Mouse (Mus musculus): ENCODE data around the gene Bsn. TPM values are rescaled to one million over a fixed set of nuclear protein-coding genes. Genes with fewer than 3 reads are reported as not detected.

Gene Bsn
- polyA plus RNA-seq, 1 experiment from 2014 or later, result 5.3 TPM

DNA sequence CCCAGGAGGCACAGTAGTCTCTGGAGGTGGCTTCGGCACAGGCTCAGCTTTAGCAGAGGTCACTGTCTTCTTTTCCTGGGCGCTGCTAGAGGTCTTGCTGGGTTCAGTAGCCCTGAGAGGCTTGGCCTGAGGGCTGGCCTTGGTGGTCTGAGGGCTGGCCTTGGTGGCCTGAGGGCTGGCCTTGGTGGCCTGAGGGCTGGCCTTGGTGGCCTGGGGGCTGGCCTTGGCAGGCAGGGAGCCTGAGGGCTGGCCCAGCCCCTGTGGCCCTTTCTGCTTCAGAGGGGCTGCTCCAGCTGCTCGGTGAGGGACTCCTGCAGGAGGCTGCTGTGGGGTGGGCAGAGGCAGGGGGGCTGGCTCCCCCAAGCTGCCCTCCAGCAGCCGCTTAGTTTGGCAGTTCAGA, 73.0 kb downstream of the Bsn start:
- H3K9ac ChIP-seq (ENCODE audit: low read length), result no peak overlapping the region
- H3K4me2 ChIP-seq (ENCODE audit: low read length), result no peak overlapping the region
- DNase-seq (ENCODE audit: low spot score) (no peak), ATAC-seq (no peak)
- no peaks in the 10 kb centered on the region for H3K27me3 ChIP-seq (replicated peaks; ENCODE audit: control insufficient read depth, insufficient read depth, low read length)
- H3K36me3 ChIP-seq (ENCODE audit: control insufficient read depth, insufficient read depth, low read length), result peaks cover 48% of the 10 kb centered on the region
- H3K4me1 ChIP-seq (ENCODE audit: control insufficient read depth, insufficient read depth, low read length), result no peaks in the 10 kb centered on the region
- H3K27ac ChIP-seq (ENCODE audit: low read depth, low read length), result no peak overlapping the region
- no peaks in the 10 kb centered on the region for H3K9me3 ChIP-seq (replicated peaks; ENCODE audit: control insufficient read depth, low read length)
- 64% methylated on average over 4 of the region's 4 CpGs for WGBS
- no peak overlapping the region for H3K4me3 ChIP-seq (ENCODE audit: low read depth, low read length)

DNA sequence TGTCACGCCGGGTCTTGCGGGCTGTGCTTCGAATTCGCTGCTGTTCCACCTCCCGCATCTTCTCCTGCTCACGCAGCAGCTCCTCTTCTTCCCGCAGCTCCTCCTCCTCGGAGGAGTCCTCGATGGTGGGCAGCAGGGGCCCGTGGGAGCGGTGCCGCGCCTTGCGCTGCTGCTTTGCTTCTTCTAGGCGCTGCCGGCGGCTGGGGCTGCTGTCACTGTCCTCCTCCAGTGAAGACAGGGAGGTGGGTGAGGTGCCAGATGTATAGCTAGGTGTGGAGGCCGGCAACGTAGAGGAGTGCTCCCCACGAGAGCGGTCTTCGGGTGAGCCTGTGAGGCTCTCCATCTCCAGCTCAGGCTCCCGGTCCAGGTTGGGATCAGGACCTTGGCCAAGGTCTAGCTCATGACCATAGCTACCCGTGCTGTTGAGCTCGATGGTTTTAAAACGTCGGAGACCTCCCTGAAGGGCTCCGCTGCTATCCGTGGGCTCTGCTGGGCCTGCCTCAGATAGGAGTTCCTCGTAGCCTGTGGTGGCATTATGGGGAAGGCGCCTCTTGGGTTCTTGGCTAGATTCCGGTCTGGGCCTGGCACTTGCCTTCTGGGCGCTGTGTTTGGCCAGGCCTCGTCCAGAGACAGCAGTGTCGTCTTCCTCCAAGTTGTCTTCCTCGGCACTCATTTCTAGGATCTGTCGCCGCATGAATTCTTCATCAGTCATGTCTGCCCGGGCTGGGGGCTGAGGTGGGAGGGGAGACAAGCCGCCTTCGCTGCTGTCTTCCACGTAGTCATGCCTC, 74.7 kb downstream of the Bsn start:
- no peak for ATAC-seq
- no peak for DNase-seq (ENCODE audit: low spot score)
- H3K9ac ChIP-seq (ENCODE audit: low read length), result no peak overlapping the region
- no peak overlapping the region for H3K4me3 ChIP-seq (ENCODE audit: low read depth, low read length)
- H3K9me3 ChIP-seq (replicated peaks; ENCODE audit: control insufficient read depth, low read length), result no peaks in the 10 kb centered on the region
- 73% methylated on average over 43 of the region's 43 CpGs for WGBS
- H3K36me3 ChIP-seq (ENCODE audit: control insufficient read depth, insufficient read depth, low read length), result peaks cover 60% of the 10 kb centered on the region
- H3K4me1 ChIP-seq (ENCODE audit: control insufficient read depth, insufficient read depth, low read length), result no peaks in the 10 kb centered on the region
- no peak overlapping the region for H3K4me2 ChIP-seq (ENCODE audit: low read length)
- no peak overlapping the region for H3K27ac ChIP-seq (ENCODE audit: low read depth, low read length)
- H3K27me3 ChIP-seq (replicated peaks; ENCODE audit: control insufficient read depth, insufficient read depth, low read length), result no peaks in the 10 kb centered on the region

DNA sequence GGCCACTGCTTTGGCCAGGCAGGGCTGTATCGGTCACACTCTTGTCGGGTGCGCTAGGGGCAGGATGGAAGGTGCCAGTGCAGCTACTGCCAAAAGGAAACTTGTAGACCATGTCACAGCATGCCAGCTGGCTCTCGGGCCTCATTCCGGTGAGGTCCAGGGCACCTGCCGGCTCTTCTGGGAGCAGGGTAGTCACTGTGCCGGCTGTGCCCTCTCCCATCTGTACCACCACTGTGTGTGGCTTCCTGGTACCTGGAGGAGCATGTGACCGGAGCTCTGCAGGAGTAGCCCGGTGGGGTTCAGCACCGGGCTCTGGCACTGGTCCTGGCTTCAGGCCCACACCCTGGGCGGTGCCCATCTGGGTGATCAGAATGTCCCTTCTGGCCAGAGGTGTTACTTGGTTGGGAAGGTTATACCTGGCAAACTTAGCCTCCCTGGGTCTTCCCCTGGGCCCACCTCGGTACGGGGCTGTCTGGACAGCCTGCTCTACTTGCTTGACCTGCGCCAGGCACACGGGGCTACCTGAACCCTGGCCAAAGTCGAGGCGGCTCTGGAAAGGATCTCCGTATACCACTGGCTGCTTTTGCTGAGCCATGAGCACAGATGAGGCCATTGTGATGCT, 77.4 kb downstream of the Bsn start:
- Histone ChIP-seq H3K9me3 (replicated peaks; ENCODE audit: control insufficient read depth, low read length) (no peaks in the 10 kb centered on the region), H3K27me3 (replicated peaks; ENCODE audit: control insufficient read depth, insufficient read depth, low read length) (no peaks in the 10 kb centered on the region), H3K4me2 (ENCODE audit: low read length) (no peak overlapping the region), H3K4me1 (ENCODE audit: control insufficient read depth, insufficient read depth, low read length) (no peaks in the 10 kb centered on the region), H3K4me3 (ENCODE audit: low read depth, low read length) (no peak overlapping the region), H3K36me3 (ENCODE audit: control insufficient read depth, insufficient read depth, low read length) (peaks cover 71% of the 10 kb centered on the region), H3K27ac (ENCODE audit: low read depth, low read length) (no peak overlapping the region), H3K9ac (ENCODE audit: low read length) (no peak overlapping the region)
- 94% methylated on average over 18 of the region's 18 CpGs for WGBS
- DNase-seq (ENCODE audit: low spot score) (no peak), ATAC-seq (no peak)

DNA sequence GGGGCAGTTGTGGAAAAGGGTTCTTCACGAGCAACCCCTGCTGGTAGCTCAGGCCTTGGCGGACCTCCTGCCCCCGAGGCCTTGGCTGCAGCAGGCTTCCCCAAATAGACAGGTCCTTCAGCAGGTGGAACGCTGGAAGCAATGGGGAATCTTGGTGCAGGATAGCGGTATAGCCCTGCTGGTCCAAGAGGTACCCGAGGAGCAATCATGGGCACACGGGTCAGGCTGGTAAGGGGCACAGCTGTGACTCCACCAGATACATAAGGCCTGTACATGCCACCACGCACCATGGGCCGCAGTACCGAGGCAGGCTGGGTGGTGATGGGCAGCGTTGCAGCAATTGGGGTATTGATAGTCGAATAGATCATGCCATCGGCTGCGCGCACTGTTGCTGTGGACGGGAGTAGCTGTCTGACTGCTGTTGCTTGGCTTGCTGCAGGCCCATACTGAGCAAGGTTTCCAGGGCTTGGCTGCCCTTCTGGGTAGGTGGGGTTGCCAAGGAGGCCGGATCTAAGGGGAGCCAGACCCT, 78.5 kb downstream of the Bsn start:
- no peak overlapping the region for H3K4me3 ChIP-seq (ENCODE audit: low read depth, low read length)
- 77% methylated on average over 17 of the region's 17 CpGs for WGBS
- H3K36me3 ChIP-seq (ENCODE audit: control insufficient read depth, insufficient read depth, low read length), result peaks cover 74% of the 10 kb centered on the region
- no peak overlapping the region for H3K4me2 ChIP-seq (ENCODE audit: low read length)
- H3K4me1 ChIP-seq (ENCODE audit: control insufficient read depth, insufficient read depth, low read length), result no peaks in the 10 kb centered on the region
- peak overlapping the region; percentile 35; the same call in 1 of the 2 replicates for H3K9ac ChIP-seq (ENCODE audit: low read length)
- ATAC-seq, result no peak
- 0 out of 2 replicates have a peak overlapping the region, but pooled peaks have one; percentile 14 for H3K27ac ChIP-seq (ENCODE audit: low read depth, low read length)
- no peaks in the 10 kb centered on the region for H3K9me3 ChIP-seq (replicated peaks; ENCODE audit: control insufficient read depth, low read length)
- no peaks in the 10 kb centered on the region for H3K27me3 ChIP-seq (replicated peaks; ENCODE audit: control insufficient read depth, insufficient read depth, low read length)
- no peak for DNase-seq (ENCODE audit: low spot score)

DNA sequence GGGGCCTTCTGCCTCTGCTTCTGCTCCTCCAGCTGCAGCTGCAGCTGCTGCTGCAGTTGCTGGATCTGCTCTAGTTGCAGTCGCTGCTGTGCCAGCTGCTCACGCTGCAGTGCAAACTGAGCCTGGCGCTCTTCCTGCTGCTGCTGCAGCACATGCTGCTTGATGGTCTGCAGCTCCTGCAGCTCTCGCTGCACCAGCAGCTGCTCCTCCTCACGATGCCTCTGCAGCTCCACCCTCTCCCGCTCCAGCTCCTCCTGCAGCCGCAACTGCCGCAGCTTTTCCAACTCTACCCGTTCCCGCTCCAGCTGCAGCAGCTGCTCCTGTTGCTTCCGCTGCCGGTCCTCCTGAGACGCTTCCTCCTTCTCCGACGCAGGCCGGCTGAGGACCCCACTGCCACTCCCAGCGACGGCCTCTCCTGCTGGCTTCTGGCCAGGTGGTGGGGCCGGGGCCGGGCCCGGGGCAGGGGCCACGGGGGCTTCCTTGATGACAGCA, 79.0 kb downstream of the Bsn start:
- Histone ChIP-seq H3K4me3 (ENCODE audit: low read depth, low read length) (no peak overlapping the region), H3K27me3 (replicated peaks; ENCODE audit: control insufficient read depth, insufficient read depth, low read length) (no peaks in the 10 kb centered on the region), H3K9ac (ENCODE audit: low read length) (peak overlapping the region; percentile 35), H3K4me1 (ENCODE audit: control insufficient read depth, insufficient read depth, low read length) (no peaks in the 10 kb centered on the region), H3K36me3 (ENCODE audit: control insufficient read depth, insufficient read depth, low read length) (peaks cover 75% of the 10 kb centered on the region), H3K27ac (ENCODE audit: low read depth, low read length) (0 out of 2 replicates have a peak overlapping the region, but pooled peaks have one; percentile 14), H3K9me3 (replicated peaks; ENCODE audit: control insufficient read depth, low read length) (no peaks in the 10 kb centered on the region), H3K4me2 (ENCODE audit: low read length) (no peak overlapping the region; the same call in 1 of the 2 replicates)
- ATAC-seq (no peak), DNase-seq (ENCODE audit: low spot score) (peak; percentile 37)
- 14% methylated on average over 22 of the region's 22 CpGs for WGBS

DNA sequence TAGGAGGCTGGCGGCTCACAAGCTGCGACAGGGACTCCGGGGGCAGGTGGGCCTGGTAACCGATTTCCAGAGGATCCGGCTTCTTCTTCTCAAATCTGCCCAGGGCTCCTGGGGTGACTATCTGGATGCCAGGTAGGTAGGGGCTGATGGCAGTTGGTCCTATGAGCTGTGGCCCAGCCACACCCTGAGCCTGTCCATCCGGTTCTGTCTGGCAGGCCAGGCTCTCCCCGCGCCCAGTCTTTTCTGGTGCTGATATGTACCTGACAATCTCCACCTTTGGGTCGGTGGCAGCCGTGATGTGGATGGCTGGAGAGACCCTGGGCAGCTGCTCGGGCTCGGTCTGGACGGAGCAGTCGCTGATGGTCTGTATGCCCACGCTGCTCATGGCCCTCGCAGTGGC, 80.0 kb downstream of the Bsn start:
- Histone ChIP-seq H3K4me1 (ENCODE audit: control insufficient read depth, insufficient read depth, low read length) (no peaks in the 10 kb centered on the region), H3K4me2 (ENCODE audit: low read length) (no peak overlapping the region), H3K27ac (ENCODE audit: low read depth, low read length) (no peak overlapping the region), H3K9me3 (replicated peaks; ENCODE audit: control insufficient read depth, low read length) (no peaks in the 10 kb centered on the region), H3K4me3 (ENCODE audit: low read depth, low read length) (no peak overlapping the region), H3K27me3 (replicated peaks; ENCODE audit: control insufficient read depth, insufficient read depth, low read length) (no peaks in the 10 kb centered on the region), H3K9ac (ENCODE audit: low read length) (no peak overlapping the region), H3K36me3 (ENCODE audit: control insufficient read depth, insufficient read depth, low read length) (peaks cover 72% of the 10 kb centered on the region)
- ATAC-seq (no peak), DNase-seq (ENCODE audit: low spot score) (no peak)
- WGBS, result 86% methylated on average over 16 of the region's 16 CpGs

DNA sequence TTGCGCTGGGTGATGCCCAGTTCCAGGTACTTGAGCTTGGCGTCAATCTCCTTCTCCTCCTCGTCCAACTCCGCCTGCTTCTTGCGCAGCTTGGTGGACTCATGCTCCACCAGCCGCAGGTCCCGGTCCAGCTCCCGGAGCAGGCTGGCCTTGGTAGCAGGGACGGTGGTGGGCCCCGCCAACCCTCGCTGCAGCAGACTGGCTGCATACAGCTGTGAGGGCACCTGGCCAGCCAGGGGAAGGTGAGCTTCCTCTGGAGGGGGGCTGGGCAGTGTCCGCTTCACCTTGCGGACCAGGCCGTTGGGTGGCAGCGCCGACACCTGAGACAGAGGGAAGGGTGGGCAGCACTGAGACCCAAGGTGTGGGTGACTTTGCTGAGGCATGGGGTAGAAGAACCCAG, 82.3 kb downstream of the Bsn start:
- no peaks in the 10 kb centered on the region for H3K9me3 ChIP-seq (replicated peaks; ENCODE audit: control insufficient read depth, low read length)
- 93% methylated on average over 16 of the region's 16 CpGs for WGBS
- no peak overlapping the region for H3K27ac ChIP-seq (ENCODE audit: low read depth, low read length)
- H3K4me3 ChIP-seq (ENCODE audit: low read depth, low read length), result no peak overlapping the region
- no peaks in the 10 kb centered on the region for H3K4me1 ChIP-seq (ENCODE audit: control insufficient read depth, insufficient read depth, low read length)
- H3K9ac ChIP-seq (ENCODE audit: low read length), result no peak overlapping the region
- no peak for DNase-seq (ENCODE audit: low spot score)
- ATAC-seq, result no peak
- H3K4me2 ChIP-seq (ENCODE audit: low read length), result no peak overlapping the region
- H3K36me3 ChIP-seq (ENCODE audit: control insufficient read depth, insufficient read depth, low read length), result peaks cover 66% of the 10 kb centered on the region
- no peaks in the 10 kb centered on the region for H3K27me3 ChIP-seq (replicated peaks; ENCODE audit: control insufficient read depth, insufficient read depth, low read length)

DNA sequence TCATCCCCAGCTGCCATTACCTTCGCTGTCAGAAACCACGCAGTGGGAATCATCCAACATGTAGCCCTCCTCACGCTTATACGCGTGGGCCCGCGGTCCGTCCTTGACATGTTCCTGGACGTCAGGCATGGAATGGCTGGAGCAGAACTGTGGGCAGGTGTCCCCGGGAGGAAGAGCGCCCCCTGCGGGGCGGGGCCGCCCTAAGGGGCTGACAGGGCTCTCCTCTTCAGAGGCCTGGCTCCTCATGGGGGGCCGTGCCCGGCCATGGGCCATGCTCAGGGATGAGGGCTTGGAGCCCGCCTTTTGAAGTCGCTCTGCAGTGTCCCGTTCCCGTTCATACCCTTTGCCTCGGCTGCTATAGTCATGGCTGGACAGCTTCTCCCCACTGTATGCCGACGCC, 84.1 kb downstream of the Bsn start:
- no peak overlapping the region for H3K9ac ChIP-seq (ENCODE audit: low read length)
- no peak overlapping the region for H3K4me3 ChIP-seq (ENCODE audit: low read depth, low read length)
- WGBS, result 90% methylated on average over 23 of the region's 23 CpGs
- no peak overlapping the region for H3K27ac ChIP-seq (ENCODE audit: low read depth, low read length)
- no peak for DNase-seq (ENCODE audit: low spot score)
- H3K27me3 ChIP-seq (replicated peaks; ENCODE audit: control insufficient read depth, insufficient read depth, low read length), result no peaks in the 10 kb centered on the region
- peaks cover 64% of the 10 kb centered on the region for H3K36me3 ChIP-seq (ENCODE audit: control insufficient read depth, insufficient read depth, low read length)
- no peaks in the 10 kb centered on the region for H3K9me3 ChIP-seq (replicated peaks; ENCODE audit: control insufficient read depth, low read length)
- H3K4me2 ChIP-seq (ENCODE audit: low read length), result no peak overlapping the region
- H3K4me1 ChIP-seq (ENCODE audit: control insufficient read depth, insufficient read depth, low read length), result no peaks in the 10 kb centered on the region
- ATAC-seq, result no peak

DNA sequence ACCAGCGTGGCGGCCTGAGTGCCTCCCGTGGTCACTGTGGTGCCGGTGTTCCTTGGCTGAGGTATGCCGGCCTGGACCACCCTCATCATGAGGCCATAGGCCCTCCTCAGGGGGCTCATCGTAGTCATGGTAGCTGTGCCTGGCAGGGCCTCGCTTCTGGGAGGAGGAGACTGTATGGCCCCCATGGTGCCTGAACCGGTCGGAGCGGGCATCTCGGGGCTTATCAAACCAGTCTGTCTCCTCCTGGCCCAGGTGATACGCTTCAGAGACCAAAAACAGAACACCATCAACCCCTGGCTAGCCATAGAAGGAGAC, 84.7 kb downstream of the Bsn start:
- no peaks in the 10 kb centered on the region for H3K4me1 ChIP-seq (ENCODE audit: control insufficient read depth, insufficient read depth, low read length)
- DNase-seq (ENCODE audit: low spot score) (no peak), ATAC-seq (no peak)
- H3K27ac ChIP-seq (ENCODE audit: low read depth, low read length), result no peak overlapping the region
- no peak overlapping the region for H3K4me3 ChIP-seq (ENCODE audit: low read depth, low read length)
- 80% methylated on average over 12 of the region's 12 CpGs for WGBS
- no peak overlapping the region for H3K4me2 ChIP-seq (ENCODE audit: low read length)
- H3K9me3 ChIP-seq (replicated peaks; ENCODE audit: control insufficient read depth, low read length), result no peaks in the 10 kb centered on the region
- no peak overlapping the region for H3K9ac ChIP-seq (ENCODE audit: low read length)
- H3K36me3 ChIP-seq (ENCODE audit: control insufficient read depth, insufficient read depth, low read length), result peaks cover 64% of the 10 kb centered on the region
- no peaks in the 10 kb centered on the region for H3K27me3 ChIP-seq (replicated peaks; ENCODE audit: control insufficient read depth, insufficient read depth, low read length)
